Mouse (Mus musculus): Measurements from ENCODE around the gene Cxcr2.

GRCm38 (mm10) chr1:74109670-74110069 is 44.1 kb upstream of the Cxcr2 start:
- no peak for TF ChIP-seq CTCF (IDR thresholded peaks at IDR 0.05; ENCODE audit: insufficient read depth, low read depth, low read length)
- no peak for TF ChIP-seq POLR2A (IDR thresholded peaks at IDR 0.05; ENCODE audit: insufficient read depth, low read depth, low read length)
